28 mouse cellular contexts compared by ENCODE assay signal in the genomic region with DNA sequence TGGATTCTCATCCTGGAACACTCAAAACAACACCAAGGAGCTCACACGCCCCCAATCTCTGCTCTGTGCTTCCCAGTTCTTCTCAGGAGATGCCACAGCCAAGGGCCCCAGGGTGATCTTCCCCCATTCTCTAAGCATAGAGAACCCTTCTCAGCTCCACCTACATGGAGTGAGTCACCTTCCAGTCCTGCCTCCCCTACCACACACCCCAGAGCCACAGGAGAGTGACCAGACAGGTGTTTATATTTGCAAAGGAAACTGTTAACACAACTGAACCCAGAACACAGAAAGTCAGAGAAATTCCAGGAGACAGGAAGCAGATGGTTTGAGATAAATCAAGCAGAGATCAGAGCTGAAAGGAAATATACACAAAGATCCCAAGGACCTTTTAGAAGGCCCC. TPM values are rescaled to one million over a fixed set of nuclear protein-coding genes. Genes with fewer than 3 reads are reported as not detected.
DNase-seq lines count a peak whose midpoint lies in the region; ATAC-seq and TF ChIP-seq lines count a peak whose summit lies in the region.
"Had no signal": no experiment of that assay in that cellular context is flagged by ENCODE, and none has a peak within 500 bp of the region (broad histone marks: within the 10 kb centered on the region; RNA-seq: fewer than 3 reads in every experiment).

No protein-coding gene starts in this region.

- 76% methylated on average over 1 of the region's 1 CpGs for WGBS in cerebellum, adult 2 months
- WGBS in hindbrain, postnatal 0 days: 84% methylated on average over 1 of the region's 1 CpGs
- 76% methylated on average over 1 of the region's 1 CpGs for WGBS in hindbrain, embryonic 10.5 days
- WGBS in lung, postnatal 0 days: 56% methylated on average over 1 of the region's 1 CpGs
- WGBS in stomach, embryonic 15.5 days: 57% methylated on average over 1 of the region's 1 CpGs

- no peaks in the 10 kb centered on the region for H3K9me3 ChIP-seq in hindbrain, postnatal 0 days (ENCODE audit: low read length)
- peaks cover 3% of the 10 kb centered on the region; the same call in 1 of the 2 replicates for H3K9me3 ChIP-seq in hindbrain, embryonic 10.5 days
- no peaks in the 10 kb centered on the region for H3K9me3 ChIP-seq in lung, postnatal 0 days (ENCODE audit: low read length)
- H3K9me3 ChIP-seq in stomach, embryonic 15.5 days: no peaks in the 10 kb centered on the region
- H3K9me3 ChIP-seq: G1E had no signal

- no peak for TF ChIP-seq CTCF in cerebellum, adult 2 months (IDR thresholded peaks at IDR 0.05; ENCODE audit: borderline replicate concordance, insufficient read depth, low read depth, low read length)
- TF ChIP-seq CTCF in hindbrain, postnatal 0 days (IDR thresholded peaks at IDR 0.05; ENCODE audit: low read depth): no peak
- no peak for TF ChIP-seq CTCF in lung, postnatal 0 days (IDR thresholded peaks at IDR 0.05)

- peak overlapping the region; percentile 22 for H3K27ac ChIP-seq in cerebellum, adult 2 months (ENCODE audit: insufficient read depth, low read length)
- H3K27ac ChIP-seq in hindbrain, postnatal 0 days: peak overlapping the region; percentile 51; the same call in 1 of the 2 replicates
- H3K27ac ChIP-seq in hindbrain, embryonic 10.5 days: no peak overlapping the region
- no peak overlapping the region for H3K27ac ChIP-seq in lung, postnatal 0 days (ENCODE audit: low read length)
- H3K27ac ChIP-seq in stomach, embryonic 15.5 days: peak overlapping the region; percentile 58; the same call in 1 of the 2 replicates
- H3K27ac ChIP-seq: embryonic facial prominence, embryonic 10.5 days had no signal

- no peak overlapping the region for H3K4me3 ChIP-seq in cerebellum, adult 2 months (replicated peaks; ENCODE audit: insufficient read depth, low read depth, low read length)
- H3K4me3 ChIP-seq in hindbrain, postnatal 0 days (ENCODE audit: low read length): no peak overlapping the region
- H3K4me3 ChIP-seq in hindbrain, embryonic 10.5 days: no peak overlapping the region
- H3K4me3 ChIP-seq in lung, postnatal 0 days (ENCODE audit: low read depth, low read length): no peak overlapping the region
- H3K4me3 ChIP-seq in stomach, embryonic 15.5 days (replicated peaks): no peak overlapping the region
- H3K4me3 ChIP-seq: embryonic facial prominence, embryonic 10.5 days; heart, embryonic 12.5 days; megakaryocyte, embryonic 14.5 days had no signal

- no peak for TF ChIP-seq POLR2A in cerebellum, adult 2 months (IDR thresholded peaks at IDR 0.05; ENCODE audit: borderline replicate concordance, insufficient read depth, low read length)

- no peak overlapping the region for H3K9ac ChIP-seq in hindbrain, postnatal 0 days (replicated peaks; ENCODE audit: low read length)
- H3K9ac ChIP-seq in lung, postnatal 0 days (replicated peaks; ENCODE audit: low read depth): no peak overlapping the region
- no peak overlapping the region for H3K9ac ChIP-seq in stomach, embryonic 15.5 days
- H3K9ac ChIP-seq: heart, embryonic 12.5 days; hindbrain, embryonic 14.5 days had no signal

- H3K4me1 ChIP-seq in cerebellum, adult 2 months (ENCODE audit: control insufficient read depth, insufficient read depth, low read length): peaks cover 29% of the 10 kb centered on the region
- 0 out of 2 replicates have a peak, but pooled peaks cover 16% of the 10 kb centered on the region for H3K4me1 ChIP-seq in hindbrain, postnatal 0 days (ENCODE audit: insufficient read depth, low read length)
- H3K4me1 ChIP-seq in hindbrain, embryonic 10.5 days (replicated peaks): peaks cover 13% of the 10 kb centered on the region
- H3K4me1 ChIP-seq in lung, postnatal 0 days (ENCODE audit: insufficient read depth, low read depth, low read length): peaks cover 3% of the 10 kb centered on the region; the same call in 1 of the 2 replicates
- peaks cover 12% of the 10 kb centered on the region for H3K4me1 ChIP-seq in stomach, embryonic 15.5 days

- H3K36me3 ChIP-seq in hindbrain, postnatal 0 days (ENCODE audit: insufficient read depth, low read length): no peaks in the 10 kb centered on the region; the same call in 1 of the 2 replicates
- peaks cover 35% of the 10 kb centered on the region for H3K36me3 ChIP-seq in hindbrain, embryonic 10.5 days
- no peaks in the 10 kb centered on the region for H3K36me3 ChIP-seq in lung, postnatal 0 days (ENCODE audit: insufficient read depth, low read length)
- H3K36me3 ChIP-seq in stomach, embryonic 15.5 days: no peaks in the 10 kb centered on the region
- H3K36me3 ChIP-seq: G1E; heart, embryonic 12.5 days had no signal

- no peak overlapping the region for H3K4me2 ChIP-seq in hindbrain, postnatal 0 days (ENCODE audit: low read depth, low read length)
- no peak overlapping the region for H3K4me2 ChIP-seq in lung, postnatal 0 days (replicated peaks; ENCODE audit: low read depth, low read length)
- H3K4me2 ChIP-seq in stomach, embryonic 15.5 days: no peak overlapping the region
- H3K4me2 ChIP-seq: heart, embryonic 12.5 days; hindbrain, embryonic 14.5 days; liver, embryonic 11.5 days had no signal

- ATAC-seq in hindbrain, postnatal 0 days: no peak
- ATAC-seq in lung, postnatal 0 days: peak; percentile 73
- no peak; the same call in 1 of the 2 replicates for ATAC-seq in stomach, embryonic 15.5 days (ENCODE audit: insufficient read depth, low FRiP score, low read depth)
- ATAC-seq: activated CD4-positive, CD25-positive, alpha-beta regulatory T cell, adult 4 months; forebrain, embryonic 16.5 days had no signal

- TF ChIP-seq EP300 in lung, postnatal 0 days (IDR thresholded peaks at IDR 0.05): peak; percentile 81

- no peaks in the 10 kb centered on the region for H3K27me3 ChIP-seq in cerebellum, adult 2 months (ENCODE audit: control insufficient read depth, insufficient read depth, low read length)
- H3K27me3 ChIP-seq in hindbrain, postnatal 0 days (ENCODE audit: insufficient read depth, low read length): no peaks in the 10 kb centered on the region
- no peaks in the 10 kb centered on the region for H3K27me3 ChIP-seq in hindbrain, embryonic 10.5 days (ENCODE audit: insufficient read depth, poor library complexity, severe bottlenecking)
- H3K27me3 ChIP-seq in lung, postnatal 0 days (replicated peaks; ENCODE audit: insufficient read depth, low read length): no peaks in the 10 kb centered on the region
- H3K27me3 ChIP-seq in stomach, embryonic 15.5 days (replicated peaks): no peaks in the 10 kb centered on the region
- H3K27me3 ChIP-seq: heart, embryonic 12.5 days had no signal

- DNase-seq in cerebellum, adult 2 months: no peak
- DNase-seq in cerebellum, postnatal 25 days: no peak
- no peak for DNase-seq in hindbrain, postnatal 0 days (ENCODE audit: low spot score)
- no peak for DNase-seq in hindbrain, embryonic 10.5 days (ENCODE audit: low spot score)
- DNase-seq in lung, postnatal 0 days (ENCODE audit: low spot score): peak; percentile 49
- no peak for DNase-seq in lung, postnatal 4 days
- no peak for DNase-seq in urinary bladder, postnatal 4 days (ENCODE audit: low spot score in 2 of 2)
- DNase-seq: adrenal gland, postnatal 10 days; cerebellum, adult 11 months; cerebellum, postnatal 36 days; heart, adult 11 months; heart, postnatal 14 days; kidney, adult 8-10 months; kidney, postnatal 25 days; layer of hippocampus, adult 9-11 months; lung, adult 18-20 months; midbrain, embryonic 14.5 days; retina, postnatal 1 day; thymus, postnatal 25 days had no signal

RNA-seq across cellular contexts. Expression of gene Wnk2, which starts 43.9 kb away (rescaled TPM):
- 73.2 and 78.3 TPM in 2 replicates for polyA plus RNA-seq in cerebellum, adult 2 months (2012; rRNA removed)
- 63.8 and 68.9 TPM in 2 replicates for total RNA-seq in hindbrain, postnatal 0 days (2014; rRNA removed)
- 14.5 and 15.1 TPM in 2 replicates for polyA plus RNA-seq in hindbrain, postnatal 0 days (2015; fragmentation: Nextera tagmentation; extraction: Ambion mirVana)
- 4.5 and 8.5 TPM in 2 replicates for polyA plus RNA-seq in hindbrain, embryonic 10.5 days (2016; fragmentation: Nextera tagmentation; extraction: Ambion mirVana)
- polyA plus RNA-seq in lung, postnatal 0 days (2015; fragmentation: Nextera tagmentation; extraction: Ambion mirVana): 0.36 and 0.39 TPM in 2 replicates
- 3.3 and 3.8 TPM in 2 replicates for polyA plus RNA-seq in stomach, embryonic 15.5 days (2015; fragmentation: Nextera tagmentation; extraction: Ambion mirVana)
- polyA plus RNA-seq: activated CD4-positive, CD25-positive, alpha-beta regulatory T cell, adult 4 months; G1E had no signal

Comparison
In these comparisons a context has a peak if more than half of its experiments do, and no peak if none do; other contexts are left out.
1. H3K27ac ChIP-seq: peak in cerebellum, adult 2 months (single experiment), hindbrain, postnatal 0 days (single experiment) and stomach, embryonic 15.5 days (single experiment); none in hindbrain, embryonic 10.5 days (single experiment) and lung, postnatal 0 days (single experiment).